Mouse (Mus musculus) layer of hippocampus, adult 8-10 months (tissue): Measurements from ENCODE around the gene Dcaf1. TPM values are rescaled to one million over a fixed set of nuclear protein-coding genes. Genes with fewer than 3 reads are reported as not detected.

Source experiments
- DNase-seq, 2 experiments: peaks; one replicate each; pipeline ENCODE4 v3.0.0; 2022; ENCODE audit warnings: low spot score in 2 of 2
- total RNA-seq, 4 experiments: library from RNA; stranded (reverse); gene quantifications; 2 replicates each; pipeline ENCODE4 v1.2.4; 2022

Dcaf1 gene
- total RNA-seq, 4 experiments from 2014 or later = 30.4 to 35.2 (median 32.7) TPM

GRCm38 (mm10) chr9:106903791-106904134 is 82.1 kb downstream of the Dcaf1 start:
- peak in 1 of 2 experiments; percentile 29 for DNase-seq

GRCm38 (mm10) chr9:106906597-106906996 is 84.9 kb downstream of the Dcaf1 start:
- DNase-seq = peak; percentile 1 to 2

GRCm38 (mm10) chr9:106908174-106908573 is 86.5 kb downstream of the Dcaf1 start:
- peak; percentile 1 for DNase-seq

- peak in 1 of 2 experiments; percentile 2 for DNase-seq
These were observed 87.0 kb downstream of the Dcaf1 start for GRCm38 (mm10) chr9:106908715-106909114.

- DNase-seq = no peak
These were observed 90.0 kb downstream of the Dcaf1 start for GRCm38 (mm10) chr9:106911624-106912023.

GRCm38 (mm10) chr9:106913759-106914158 is 92.1 kb downstream of the Dcaf1 start:
- no peak for DNase-seq

GRCm38 (mm10) chr9:106914878-106915277 is 93.2 kb downstream of the Dcaf1 start:
- no peak for DNase-seq

Other genes with a start within 250 kb of the Dcaf1 start
- gene Iqcf6, start 195.3 kb upstream of the Dcaf1 start, total RNA-seq = not detected
- gene Grm2, start 165.8 kb upstream of the Dcaf1 start, total RNA-seq = 10 to 100 TPM; 56.9 to 66.6 (median 59.3) TPM
- 100 to 1,000 TPM in 1 of 4 experiments, 10 to 100 TPM in 3; 82.1 to 103 (median 92.2) TPM for gene Tex264, start 135.9 kb upstream of the Dcaf1 start, total RNA-seq
- 10 to 100 TPM; 17.3 to 21.1 (median 18.5) TPM for gene Rad54l2, start 32.7 kb upstream of the Dcaf1 start, total RNA-seq
- 10 to 100 TPM; 47.6 to 54.0 (median 48.4) TPM for gene Rbm15b, start 65.6 kb downstream of the Dcaf1 start, total RNA-seq
- 100 to 1,000 TPM in 2 of 4 experiments, 10 to 100 TPM in 2; 86.3 to 179 (median 133) TPM for gene Manf, start 70.1 kb downstream of the Dcaf1 start, total RNA-seq